Mouse (Mus musculus) ES-E14 (cell line): Measurements from ENCODE around the gene Pigg.

ENCODE experiments used
- CHD2 ChIP-seq: IDR thresholded peaks from 2 replicates; pipeline ENCODE4 v1.6.1; 2014; ENCODE audit warnings: mild to moderate bottlenecking, low read depth, low read length, inconsistent platforms
- HCFC1 ChIP-seq: IDR thresholded peaks from 2 replicates; pipeline ENCODE4 v1.6.1; 2012; ENCODE audit warnings: low read length, inconsistent platforms, borderline replicate concordance; ENCODE audit not compliant: insufficient read depth

DNA sequence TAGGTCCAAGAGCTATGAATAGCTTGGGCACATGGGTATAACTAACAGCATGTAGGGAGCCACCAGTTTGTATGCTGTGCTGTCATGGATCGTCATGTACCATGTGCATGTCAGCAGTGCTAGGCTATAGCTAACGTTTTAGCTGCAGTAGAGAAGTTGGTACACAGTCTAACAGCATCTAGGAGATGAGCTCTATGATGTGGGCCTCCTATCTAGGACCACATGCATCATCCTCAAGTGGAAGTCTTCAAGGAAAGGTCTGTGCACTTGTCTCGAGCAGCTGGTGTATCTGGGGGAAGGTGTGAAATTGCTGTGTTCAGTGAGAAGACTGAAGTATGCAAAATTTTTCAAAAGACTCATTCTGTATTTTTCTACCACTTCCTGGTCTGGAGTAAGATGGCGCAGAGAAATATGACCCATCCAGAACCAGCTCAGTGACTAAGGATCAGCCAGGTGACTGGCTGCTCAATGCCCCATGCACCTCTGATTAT lies 31.3 kb downstream of the Pigg start:
- TF ChIP-seq CHD2 (no peak), HCFC1 (no peak)
